Mouse (Mus musculus) liver, embryonic 16.5 days (tissue): ENCODE data around the gene Myt1l. TPM values are rescaled to one million over a fixed set of nuclear protein-coding genes. Genes with fewer than 3 reads are reported as not detected.

ENCODE experiments used
- ATAC-seq: fragments of 200-750 bp; cut with Nextera tagmentation; 2 replicates; pipeline ENCODE4 v1.8.0; 2017; ENCODE audit warnings: low read depth, mild to moderate bottlenecking, moderate number of reproducible peaks, moderate library complexity
- H3K27ac ChIP-seq: fragments of 300-500 bp; sonication (generic); 2 replicates; pipeline ENCODE4 v1.5.1; 2014; ENCODE audit warnings: mild to moderate bottlenecking, low read length
- H3K27me3 ChIP-seq: fragments of 300-500 bp; sonication (generic); 2 replicates; pipeline ENCODE4 v1.6.1; 2014; ENCODE audit warnings: low read depth, low read length, mixed read lengths; ENCODE audit not compliant: control insufficient read depth, insufficient read depth
- H3K36me3 ChIP-seq: fragments of 300-500 bp; sonication (generic); 2 replicates; pipeline ENCODE4 v1.6.1; 2014; ENCODE audit warnings: mild to moderate bottlenecking; ENCODE audit not compliant: control insufficient read depth, insufficient read depth
- H3K4me1 ChIP-seq: fragments of 300-500 bp; sonication (generic); 2 replicates; pipeline ENCODE4 v1.6.1; 2014; ENCODE audit warnings: low read depth, low read length, mixed read lengths; ENCODE audit not compliant: control insufficient read depth
- H3K4me2 ChIP-seq: fragments of 300-500 bp; sonication (generic); 2 replicates; pipeline ENCODE4 v1.6.1; 2014; ENCODE audit warnings: low read depth, low read length, mixed read lengths
- H3K4me3 ChIP-seq: fragments of 300-500 bp; sonication (generic); 2 replicates; pipeline ENCODE4 v1.5.1; 2014; ENCODE audit warnings: low read depth, mild to moderate bottlenecking, low read length
- H3K9ac ChIP-seq: fragments of 300-500 bp; sonication (generic); 2 replicates; pipeline ENCODE4 v1.6.1; 2014; ENCODE audit warnings: low read depth, low read length
- H3K9me3 ChIP-seq: fragments of 300-500 bp; sonication (generic); replicated peaks from 2 replicates; pipeline ENCODE4 v1.6.1; 2016; ENCODE audit warnings: low read length; ENCODE audit not compliant: control insufficient read depth
- WGBS: fragments of 180-500 bp; shearing (Covaris S2); extraction: QIAGEN DNeasy Blood & Tissue Kit; methylation state at CpG from one replicate; pipeline ENCODE4 v1.1.7; 2014; ENCODE audit not compliant: insufficient replicate concordance; 5-methylcytosine and 5-hydroxymethylcytosine counted together
- polyA plus RNA-seq: library from polyadenylated mRNA; unstranded; fragments of >200 nt; fragmentation: Nextera tagmentation; extraction: Ambion mirVana; gene quantifications from 2 replicates; pipeline ENCODE4 v1.2.1, GENCODE M21; 2015

Gene Myt1l
- polyA plus RNA-seq, 1 experiment from 2014 or later = 0.07 TPM

DNA sequence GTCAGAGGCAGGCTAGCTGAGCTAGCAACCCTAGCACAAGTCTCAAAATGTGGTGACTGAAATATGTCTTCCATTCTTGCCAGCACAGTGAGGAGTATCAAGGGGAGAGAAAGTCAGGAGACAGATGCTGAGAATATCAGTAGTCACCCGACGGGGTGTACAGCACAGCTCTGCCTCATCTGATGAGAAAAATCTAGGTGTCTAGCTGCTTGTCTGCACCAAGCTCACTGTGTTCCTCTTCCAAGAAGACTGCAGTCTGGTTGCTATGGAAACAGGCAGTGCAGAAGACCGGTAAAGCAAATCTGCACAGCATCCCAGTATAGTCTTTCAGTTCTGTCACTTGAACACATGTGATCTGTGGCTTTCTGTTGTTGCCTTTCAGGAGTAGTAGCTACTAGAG is 294.0 kb downstream of the Myt1l start:
- Histone ChIP-seq H3K4me1 (no peaks in the 10 kb centered on the region), H3K4me3 (no peak overlapping the region), H3K36me3 (no peaks in the 10 kb centered on the region), H3K27ac (no peak overlapping the region), H3K9me3 (no peaks in the 10 kb centered on the region), H3K27me3 (no peaks in the 10 kb centered on the region), H3K9ac (no peak overlapping the region), H3K4me2 (no peak overlapping the region)
- ATAC-seq = no peak
- 48% methylated on average over 3 of the region's 3 CpGs for WGBS

DNA sequence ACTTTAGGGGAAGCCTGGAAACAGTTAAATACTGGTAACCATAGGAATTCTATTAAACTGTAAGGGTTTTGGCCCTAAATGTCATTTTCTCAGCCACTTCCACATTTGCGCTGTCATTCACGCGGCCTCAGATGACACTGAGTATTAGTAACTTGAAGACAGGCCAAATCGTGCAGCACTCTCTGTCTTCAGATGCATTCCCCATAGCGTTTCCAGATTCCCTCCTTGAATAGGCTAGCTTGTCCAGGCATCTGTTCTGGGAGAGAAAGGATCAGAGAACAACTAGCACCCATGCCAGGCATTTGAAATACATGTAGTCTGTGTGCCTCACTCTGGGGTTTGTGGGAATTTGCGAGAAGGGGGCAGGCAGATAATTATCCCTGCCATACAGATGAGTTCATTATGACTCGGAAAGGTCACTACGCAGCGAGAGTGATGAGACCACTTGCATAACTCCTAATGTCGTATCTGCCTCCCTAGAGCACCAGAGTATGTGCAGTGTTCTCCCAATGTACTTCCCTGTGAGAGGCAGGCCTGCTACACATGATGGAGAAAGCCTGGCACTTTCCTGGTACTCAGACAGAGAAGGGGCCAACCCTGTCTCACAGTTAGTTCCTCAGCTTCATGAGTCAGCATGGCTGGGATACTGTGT is 295.7 kb downstream of the Myt1l start:
- Histone ChIP-seq H3K4me1 (no peaks in the 10 kb centered on the region), H3K9me3 (no peaks in the 10 kb centered on the region), H3K9ac (no peak overlapping the region), H3K36me3 (no peaks in the 10 kb centered on the region), H3K27me3 (no peaks in the 10 kb centered on the region), H3K27ac (no peak overlapping the region), H3K4me2 (no peak overlapping the region), H3K4me3 (no peak overlapping the region)
- no peak for ATAC-seq
- 71% methylated on average over 10 of the region's 10 CpGs for WGBS

DNA sequence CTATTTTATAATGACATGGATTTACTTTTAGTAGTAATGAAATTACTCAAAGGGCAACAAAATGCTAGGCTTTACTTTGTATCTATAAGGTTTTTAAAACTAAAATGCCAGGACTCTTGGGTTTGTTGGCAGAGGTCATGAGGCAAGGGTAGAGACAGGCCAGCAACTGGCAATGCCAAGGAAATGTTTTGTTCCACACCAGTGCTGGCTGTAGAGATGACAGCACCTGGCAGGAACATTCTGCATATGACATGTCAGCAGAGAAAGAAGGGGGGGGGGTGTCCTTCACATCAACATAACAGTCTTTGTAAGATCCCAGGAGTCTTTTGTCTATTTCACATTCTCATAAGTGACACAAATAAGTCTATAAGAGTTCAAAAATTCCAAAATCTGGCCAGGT is 302.4 kb downstream of the Myt1l start:
- no peaks in the 10 kb centered on the region for H3K4me1 ChIP-seq
- ATAC-seq = no peak
- no peaks in the 10 kb centered on the region for H3K9me3 ChIP-seq
- no peak overlapping the region for H3K9ac ChIP-seq
- no peak overlapping the region for H3K4me2 ChIP-seq
- H3K4me3 ChIP-seq = no peak overlapping the region
- no peaks in the 10 kb centered on the region for H3K27me3 ChIP-seq
- H3K36me3 ChIP-seq = no peaks in the 10 kb centered on the region
- no peak overlapping the region for H3K27ac ChIP-seq

DNA sequence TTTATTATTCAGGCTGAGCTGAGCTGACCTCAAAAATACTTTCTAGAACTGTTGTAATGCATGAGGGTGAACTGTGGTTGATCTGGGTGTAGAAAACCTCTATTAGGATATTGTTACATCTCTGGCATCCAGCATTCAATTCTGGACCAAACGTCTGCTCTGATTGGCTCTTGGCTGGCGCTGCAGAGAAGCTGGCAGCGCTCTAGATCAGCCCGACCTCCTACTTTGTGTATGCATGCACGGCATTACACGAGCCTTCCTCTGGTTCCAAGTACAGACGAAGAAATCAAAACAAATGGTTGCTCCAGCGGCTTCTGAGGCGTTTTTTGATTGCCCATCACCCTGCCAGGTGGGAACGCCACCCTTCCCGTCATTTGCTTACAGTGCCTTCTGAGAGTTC is 303.2 kb downstream of the Myt1l start:
- no peaks in the 10 kb centered on the region for H3K36me3 ChIP-seq
- H3K27ac ChIP-seq = no peak overlapping the region
- no peak overlapping the region for H3K9ac ChIP-seq
- H3K4me3 ChIP-seq = no peak overlapping the region
- no peaks in the 10 kb centered on the region for H3K27me3 ChIP-seq
- H3K9me3 ChIP-seq = no peaks in the 10 kb centered on the region
- ATAC-seq = no peak
- no peaks in the 10 kb centered on the region for H3K4me1 ChIP-seq
- no peak overlapping the region for H3K4me2 ChIP-seq
- WGBS = 67% methylated on average over 11 of the region's 11 CpGs

DNA sequence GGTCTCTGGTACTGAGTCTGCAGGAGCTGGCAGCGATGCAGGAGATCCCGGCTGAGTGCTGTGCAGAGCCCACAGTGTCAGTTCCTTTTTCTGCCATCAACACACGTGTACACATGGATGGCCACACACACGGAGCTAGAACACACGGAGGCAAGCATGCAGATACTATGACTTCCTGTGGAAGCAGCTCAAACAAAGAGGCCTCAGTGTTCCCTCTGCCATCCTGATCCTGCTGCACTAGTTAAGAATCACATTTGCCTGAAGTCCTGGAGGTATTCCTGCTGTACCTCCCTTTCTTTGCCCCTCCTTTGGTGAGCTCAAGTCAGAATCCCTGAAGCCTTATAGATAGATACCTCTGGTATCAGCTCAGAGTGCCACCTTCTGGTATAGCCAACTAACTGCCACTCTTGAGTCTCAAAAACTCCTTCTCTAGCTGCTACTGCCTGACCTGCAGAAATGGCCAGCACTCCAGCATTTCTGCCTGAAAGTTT is 309.2 kb downstream of the Myt1l start:
- WGBS = 49% methylated on average over 5 of the region's 5 CpGs
- no peak for ATAC-seq

DNA sequence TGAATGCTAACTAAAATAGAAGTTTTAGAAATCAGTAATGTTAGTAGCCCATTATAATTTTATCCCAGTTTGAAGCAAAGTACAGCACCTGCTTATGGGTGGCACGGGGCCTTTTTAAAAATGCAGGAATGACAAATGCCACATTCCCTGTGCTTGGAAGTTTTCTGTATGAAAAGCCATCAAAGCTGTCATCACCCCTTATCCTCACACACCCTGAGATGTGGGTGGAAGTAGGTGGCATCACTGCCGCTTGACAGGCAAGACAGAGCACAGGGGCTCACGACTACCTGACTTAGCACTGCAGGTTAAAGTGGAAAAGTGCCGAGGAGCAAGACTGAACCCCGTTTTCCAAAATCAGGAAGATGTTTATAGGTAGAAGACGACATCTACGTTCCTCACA is 310.2 kb downstream of the Myt1l start:
- no peak overlapping the region for H3K4me2 ChIP-seq
- H3K27me3 ChIP-seq = no peaks in the 10 kb centered on the region
- H3K27ac ChIP-seq = no peak overlapping the region
- no peak overlapping the region for H3K4me3 ChIP-seq
- H3K4me1 ChIP-seq = no peaks in the 10 kb centered on the region
- WGBS = 62% methylated on average over 7 of the region's 7 CpGs
- no peaks in the 10 kb centered on the region for H3K9me3 ChIP-seq
- H3K36me3 ChIP-seq = no peaks in the 10 kb centered on the region
- no peak for ATAC-seq
- H3K9ac ChIP-seq = no peak overlapping the region

More for the DNA sequence above, 309.2 kb downstream of the Myt1l start:
- Histone ChIP-seq H3K9ac (no peak overlapping the region), H3K9me3 (no peaks in the 10 kb centered on the region), H3K27me3 (no peaks in the 10 kb centered on the region), H3K27ac (no peak overlapping the region), H3K4me1 (no peaks in the 10 kb centered on the region), H3K4me2 (no peak overlapping the region), H3K36me3 (no peaks in the 10 kb centered on the region), H3K4me3 (no peak overlapping the region)

DNA sequence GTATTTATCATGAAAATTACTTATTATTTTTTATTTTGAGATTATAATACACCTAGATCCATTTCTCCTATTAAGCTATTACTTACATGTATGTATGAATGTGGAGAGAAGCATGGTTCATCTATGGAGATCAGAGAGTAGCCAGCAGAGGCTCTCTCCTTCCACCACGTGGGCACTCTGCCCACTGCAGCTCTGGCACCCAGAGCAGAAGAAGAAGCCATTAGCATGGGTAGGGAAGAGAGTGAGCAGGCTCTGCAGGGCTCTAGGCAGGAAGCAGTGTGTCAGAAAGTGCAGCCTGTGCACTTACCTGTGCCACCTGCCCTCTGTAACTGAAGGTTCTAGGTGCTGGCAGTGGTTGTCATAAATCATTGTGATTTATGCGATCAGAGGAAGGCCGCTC is 321.8 kb downstream of the Myt1l start:
- no peak overlapping the region for H3K27ac ChIP-seq
- no peaks in the 10 kb centered on the region for H3K27me3 ChIP-seq
- ATAC-seq = no peak
- H3K36me3 ChIP-seq = no peaks in the 10 kb centered on the region
- no peaks in the 10 kb centered on the region for H3K4me1 ChIP-seq
- no peak overlapping the region for H3K4me2 ChIP-seq
- no peaks in the 10 kb centered on the region for H3K9me3 ChIP-seq
- WGBS = 51% methylated on average over 3 of the region's 3 CpGs
- H3K9ac ChIP-seq = no peak overlapping the region
- no peak overlapping the region for H3K4me3 ChIP-seq

DNA sequence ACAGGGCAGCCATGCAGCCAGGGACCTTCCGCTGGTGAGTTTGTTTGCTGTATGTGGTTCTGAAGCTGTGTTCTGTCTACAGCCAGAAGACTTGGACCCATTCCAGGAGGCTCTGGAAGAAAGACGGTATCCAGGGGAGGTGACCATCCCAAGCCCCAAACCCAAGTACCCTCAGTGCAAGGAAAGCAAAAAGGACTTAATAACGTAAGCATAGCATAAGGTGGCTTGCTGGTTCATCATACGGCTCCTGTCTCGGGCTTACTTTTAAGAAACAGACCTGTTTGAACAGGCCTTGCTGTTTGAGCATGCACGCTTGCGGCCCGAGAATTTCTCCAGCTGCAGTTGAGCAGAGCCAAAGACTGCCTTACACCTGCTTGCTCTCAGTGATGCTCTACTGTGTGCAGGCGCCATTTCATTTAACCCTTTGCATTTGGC is 326.0 kb downstream of the Myt1l start:
- 68% methylated on average over 9 of the region's 9 CpGs for WGBS
- no peaks in the 10 kb centered on the region for H3K27me3 ChIP-seq
- no peaks in the 10 kb centered on the region for H3K9me3 ChIP-seq

DNA sequence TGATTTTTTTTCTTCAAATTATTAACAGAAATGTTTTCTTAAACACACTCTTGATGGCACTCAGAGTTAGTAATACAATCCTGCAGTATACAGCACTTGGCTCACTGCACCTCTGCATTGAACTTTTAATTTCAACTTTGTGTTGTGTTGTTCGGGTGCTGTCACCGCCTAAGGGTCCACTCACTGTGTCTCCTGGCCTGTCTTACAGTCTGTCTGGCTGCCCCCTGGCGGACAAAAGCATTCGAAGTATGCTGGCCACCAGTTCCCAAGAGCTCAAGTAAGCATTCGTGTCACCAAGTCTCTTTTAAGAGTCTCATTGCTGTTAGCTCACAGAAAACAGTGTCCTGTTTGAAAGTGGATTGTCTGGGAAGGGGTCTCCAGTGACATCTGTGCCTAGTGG is 326.8 kb downstream of the Myt1l start:
- no peak for ATAC-seq
- H3K4me3 ChIP-seq = no peak overlapping the region
- no peaks in the 10 kb centered on the region for H3K4me1 ChIP-seq
- WGBS = 18% methylated on average over 5 of the region's 5 CpGs
- H3K27me3 ChIP-seq = no peaks in the 10 kb centered on the region
- H3K9ac ChIP-seq = no peak overlapping the region
- no peaks in the 10 kb centered on the region for H3K36me3 ChIP-seq
- no peaks in the 10 kb centered on the region for H3K9me3 ChIP-seq
- no peak overlapping the region for H3K27ac ChIP-seq
- H3K4me2 ChIP-seq = no peak overlapping the region

More for the DNA sequence above, 326.0 kb downstream of the Myt1l start:
- Histone ChIP-seq H3K27ac (no peak overlapping the region), H3K9ac (no peak overlapping the region), H3K4me1 (no peaks in the 10 kb centered on the region), H3K4me3 (no peak overlapping the region), H3K4me2 (no peak overlapping the region), H3K36me3 (no peaks in the 10 kb centered on the region)
- ATAC-seq = no peak
